16 mouse cellular contexts compared by ENCODE assay signal in genomic region chr10:58797555-58797954, GRCm38 (mm10). TPM values are rescaled to one million over a fixed set of nuclear protein-coding genes. Genes with fewer than 3 reads are reported as not detected.
DNase-seq lines count a peak whose midpoint lies in the region; ATAC-seq and TF ChIP-seq lines count a peak whose summit lies in the region.
"Had no signal": no experiment of that assay in that cellular context is flagged by ENCODE, and none has a peak within 500 bp of the region (broad histone marks: within the 10 kb centered on the region; RNA-seq: fewer than 3 reads in every experiment).

No protein-coding gene starts in this region.

- H3K36me3 ChIP-seq in heart, embryonic 10.5 days = no peaks in the 10 kb centered on the region
- no peaks in the 10 kb centered on the region for H3K36me3 ChIP-seq in heart, postnatal 0 days (replicated peaks; ENCODE audit: control insufficient read depth, insufficient read depth, low read length)
- H3K36me3 ChIP-seq: forebrain, embryonic 10.5 days; lung, embryonic 15.5 days; midbrain, embryonic 10.5 days; stomach, embryonic 15.5 days had no signal

- H3K9me3 ChIP-seq in heart, embryonic 10.5 days = no peaks in the 10 kb centered on the region
- no peaks in the 10 kb centered on the region for H3K9me3 ChIP-seq in heart, postnatal 0 days (replicated peaks; ENCODE audit: control insufficient read depth, low read length)
- H3K9me3 ChIP-seq: forebrain, embryonic 10.5 days; lung, embryonic 15.5 days; midbrain, embryonic 10.5 days; stomach, embryonic 15.5 days had no signal

- no peaks in the 10 kb centered on the region for H3K27me3 ChIP-seq in heart, embryonic 10.5 days (ENCODE audit: insufficient read depth, poor library complexity, severe bottlenecking)
- H3K27me3 ChIP-seq in heart, postnatal 0 days (ENCODE audit: control insufficient read depth, insufficient read depth, low read length) = no peaks in the 10 kb centered on the region
- H3K27me3 ChIP-seq: lung, embryonic 15.5 days; stomach, embryonic 15.5 days had no signal

- H3K9ac ChIP-seq in heart, postnatal 0 days (replicated peaks; ENCODE audit: low read depth, low read length) = no peak overlapping the region
- H3K9ac ChIP-seq: liver, embryonic 14.5 days; lung, embryonic 15.5 days; stomach, embryonic 15.5 days had no signal

- peak; percentile 86 for DNase-seq in heart, embryonic 10.5 days (ENCODE audit: low spot score)
- no peak for DNase-seq in heart, postnatal 25 days (ENCODE audit: low spot score)
- DNase-seq in left cerebral cortex, postnatal 14 days (ENCODE audit: low spot score in 2 of 2) = peak; percentile 29 to 46
- DNase-seq in left cerebral cortex, adult 11 months (ENCODE audit: low spot score) = no peak
- peak; percentile 56 for DNase-seq in heart, postnatal 0 days (ENCODE audit: low spot score)
- peak; percentile 44 to 45 for DNase-seq in right cerebral cortex, postnatal 36 days (ENCODE audit: low spot score in 2 of 2)
- DNase-seq: cerebellum, adult 8-10 months; retina, postnatal 1 day; thymus, adult 2 months had no signal

- no peak overlapping the region for H3K4me3 ChIP-seq in heart, embryonic 10.5 days
- no peak overlapping the region for H3K4me3 ChIP-seq in heart, postnatal 0 days (ENCODE audit: low read depth, low read length)
- H3K4me3 ChIP-seq: forebrain, embryonic 10.5 days; lung, embryonic 15.5 days; midbrain, embryonic 10.5 days; stomach, embryonic 15.5 days had no signal

- H3K4me1 ChIP-seq in heart, embryonic 10.5 days = peaks cover 10% of the 10 kb centered on the region
- H3K4me1 ChIP-seq in heart, postnatal 0 days (ENCODE audit: control insufficient read depth, insufficient read depth) = no peaks in the 10 kb centered on the region
- H3K4me1 ChIP-seq: lung, embryonic 15.5 days; midbrain, embryonic 10.5 days; stomach, embryonic 15.5 days had no signal

- peak; percentile 87 for ATAC-seq in heart, postnatal 0 days (ENCODE audit: insufficient read depth, low read depth)
- no peak for ATAC-seq in megakaryocyte progenitor cell, adult 5-6 weeks (replicated peaks; ENCODE audit: poor library complexity)
- ATAC-seq: intestine, embryonic 16.5 days had no signal

- 19% methylated on average over 8 of the region's 8 CpGs for WGBS in heart, embryonic 10.5 days
- 16% methylated on average over 8 of the region's 8 CpGs for WGBS in heart, postnatal 0 days

- intact Hi-C loops in heart, postnatal 25 days (cut with DNase I) = no loop called here
- intact Hi-C loops in left cerebral cortex, postnatal 14 days (cut with DNase I) = no loop called here

- no peak for TF ChIP-seq CTCF in heart, postnatal 0 days (IDR thresholded peaks at IDR 0.05; ENCODE audit: low read depth)

- no peak overlapping the region for H3K27ac ChIP-seq in heart, embryonic 10.5 days
- H3K27ac ChIP-seq in heart, postnatal 0 days (ENCODE audit: low read depth) = no peak overlapping the region
- H3K27ac ChIP-seq: forebrain, embryonic 10.5 days; liver, embryonic 14.5 days; lung, embryonic 15.5 days; midbrain, embryonic 10.5 days; stomach, embryonic 15.5 days had no signal

- TF ChIP-seq EP300 in heart, postnatal 0 days (IDR thresholded peaks at IDR 0.05; ENCODE audit: low read depth) = no peak; the same call in 1 of the 2 replicates

- no peak overlapping the region for H3K4me2 ChIP-seq in heart, postnatal 0 days (ENCODE audit: low read depth, low read length)
- H3K4me2 ChIP-seq: lung, embryonic 15.5 days; stomach, embryonic 15.5 days had no signal

RNA-seq across cellular contexts. Expression of gene Sh3rf3, which starts 15.6 kb away (rescaled TPM):
- polyA plus RNA-seq in heart, embryonic 10.5 days (2016; fragmentation: Nextera tagmentation; extraction: Ambion mirVana) = 0.17 and 0.65 TPM in 2 replicates
- under 1 TPM; 0.75 TPM for total RNA-seq in heart, postnatal 25 days (2021)
- total RNA-seq in left cerebral cortex, postnatal 14 days (2021) = 10 to 100 TPM; 73.2 to 87.0 TPM
- total RNA-seq in heart, postnatal 0 days (2014; rRNA removed; ENCODE audit: low replicate concordance) = not detected in 2 replicates
- polyA plus RNA-seq in heart, postnatal 0 days (2015; fragmentation: Nextera tagmentation; extraction: Ambion mirVana) = 0.18 TPM in 2 replicates
- total RNA-seq in megakaryocyte progenitor cell, adult 5-6 weeks (2015) = 0.05 TPM in 1 of 2 replicates, not detected in the other
- not detected in 2 replicates for total RNA-seq in megakaryocyte progenitor cell, adult 5-6 weeks (2017)
- polyA plus RNA-seq: liver, embryonic 14.5 days had no signal

Comparison
In these comparisons a context has a peak if more than half of its experiments do, and no peak if none do; other contexts are left out.
1. DNase-seq: peak in heart, embryonic 10.5 days (single experiment), left cerebral cortex, postnatal 14 days (2 of 2), heart, postnatal 0 days (single experiment) and right cerebral cortex, postnatal 36 days (2 of 2); none in heart, postnatal 25 days (single experiment) and left cerebral cortex, adult 11 months (single experiment).
2. RNA of gene Sh3rf3, which starts 15.6 kb away (total RNA-seq): 73.2 to 87.0 TPM in left cerebral cortex, postnatal 14 days; 0.75 TPM in heart, postnatal 25 days, 0.05 TPM in megakaryocyte progenitor cell, adult 5-6 weeks and not detected in heart, postnatal 0 days; every median in the first group is over 10 times any median in the second.